Mouse (Mus musculus) ovary, adult 18-20 months (tissue): ENCODE results near the gene Cdk5rap3.

Experiments
- DNase-seq: peaks from one replicate; pipeline ENCODE4 v3.0.0; 2022; ENCODE audit warnings: low spot score, mixed read lengths

Cdk5rap3 gene

DNA sequence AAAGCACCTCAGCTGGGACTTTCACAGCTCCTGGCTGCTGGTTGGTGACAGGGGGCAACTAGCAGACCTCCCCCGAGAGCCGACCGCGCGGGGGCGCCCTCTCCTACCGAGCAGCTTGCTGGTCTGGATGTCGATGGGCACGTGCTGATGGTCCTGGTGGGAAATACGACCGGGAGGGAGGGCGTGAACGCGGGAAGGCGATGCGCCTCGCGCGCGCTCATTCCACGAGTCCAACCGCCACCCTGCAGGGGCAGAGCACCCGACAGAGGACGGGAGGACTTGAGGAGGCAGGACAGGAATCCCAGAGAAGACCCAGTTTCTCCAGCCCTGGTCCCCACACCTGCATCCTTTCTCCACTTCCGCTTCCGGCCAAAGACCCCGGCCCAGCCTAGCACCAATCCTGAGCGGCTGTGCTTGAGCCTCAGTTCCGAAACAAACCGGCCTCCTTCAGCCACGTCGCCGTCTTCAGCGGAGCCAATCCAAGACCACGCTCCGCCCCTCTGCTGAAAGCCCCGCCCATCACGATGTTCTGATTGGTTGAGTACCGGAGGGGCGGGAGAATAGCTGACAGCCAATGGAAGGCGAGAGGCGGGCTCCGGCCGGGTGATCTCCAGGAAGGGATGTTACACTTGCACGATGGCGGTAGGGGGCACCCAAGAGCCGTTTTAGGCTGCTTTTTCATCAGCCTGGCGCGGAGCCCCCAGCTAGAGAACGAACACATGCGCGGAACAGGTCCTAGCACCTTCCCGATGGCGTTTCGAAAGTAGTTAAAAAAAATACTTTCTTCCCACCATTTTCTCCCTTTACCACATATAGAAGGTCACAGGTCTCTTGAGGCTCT lies at the start of gene Cdk5rap3:
Gene Cdk5rap3, minus strand, starts transcription at position 453 of the 841 bp plus-strand sequence.
- DNase-seq, result peak; percentile 98

GRCm38 (mm10) chr11:96963580-96963979 lies 47.3 kb upstream of the Cdk5rap3 start:
- DNase-seq, result peak; percentile 79

GRCm38 (mm10) chr11:96957061-96957805 lies 40.9 kb upstream of the Cdk5rap3 start:
- no peak for DNase-seq

GRCm38 (mm10) chr11:96956009-96956724 lies 39.9 kb upstream of the Cdk5rap3 start:
- no peak for DNase-seq

DNA sequence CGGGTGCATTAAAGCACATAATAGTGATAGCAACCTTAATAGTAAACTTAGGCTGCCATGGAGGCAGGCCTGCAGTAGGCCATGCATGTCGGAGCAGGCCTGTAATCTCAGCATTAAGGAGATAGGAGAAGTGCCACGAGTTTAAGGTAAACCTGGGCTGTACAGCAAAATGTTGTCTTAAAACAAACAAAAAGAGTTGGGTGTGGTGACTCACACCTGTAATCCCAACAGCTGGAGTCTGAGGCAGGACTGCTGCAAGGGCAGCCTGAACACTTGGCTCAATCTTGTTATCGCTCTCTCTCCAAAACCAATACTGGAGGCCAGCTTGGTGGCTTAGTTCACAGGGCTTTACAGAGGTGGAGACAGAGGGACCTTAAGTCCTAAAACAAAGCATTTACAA lies 38.8 kb upstream of the Cdk5rap3 start:
- no peak for DNase-seq

- DNase-seq, result no peak
Observed at GRCm38 (mm10) chr11:96952896-96953295, 36.6 kb upstream of the Cdk5rap3 start.

- no peak for DNase-seq
Observed at GRCm38 (mm10) chr11:96952426-96952825, 36.1 kb upstream of the Cdk5rap3 start.

DNA sequence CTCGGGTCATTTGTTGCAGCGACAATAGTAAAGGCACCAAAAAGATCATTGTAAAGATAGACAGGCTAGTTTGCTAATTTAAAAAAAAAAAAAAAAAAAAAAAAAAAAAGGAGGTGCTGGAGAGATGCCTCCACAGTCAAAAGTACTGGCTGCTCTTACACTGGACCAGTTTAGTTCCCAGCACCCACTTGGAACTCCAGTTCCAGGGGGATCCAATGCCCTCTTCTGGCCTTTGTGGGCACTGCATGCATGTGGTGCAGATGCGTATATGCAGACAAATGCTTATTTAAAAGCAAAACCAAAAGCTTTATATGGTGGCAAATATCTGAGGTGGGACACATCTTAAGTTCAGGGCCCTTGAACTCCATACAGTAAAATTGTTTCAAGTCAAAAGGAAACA lies 34.5 kb upstream of the Cdk5rap3 start:
- no peak for DNase-seq

DNA sequence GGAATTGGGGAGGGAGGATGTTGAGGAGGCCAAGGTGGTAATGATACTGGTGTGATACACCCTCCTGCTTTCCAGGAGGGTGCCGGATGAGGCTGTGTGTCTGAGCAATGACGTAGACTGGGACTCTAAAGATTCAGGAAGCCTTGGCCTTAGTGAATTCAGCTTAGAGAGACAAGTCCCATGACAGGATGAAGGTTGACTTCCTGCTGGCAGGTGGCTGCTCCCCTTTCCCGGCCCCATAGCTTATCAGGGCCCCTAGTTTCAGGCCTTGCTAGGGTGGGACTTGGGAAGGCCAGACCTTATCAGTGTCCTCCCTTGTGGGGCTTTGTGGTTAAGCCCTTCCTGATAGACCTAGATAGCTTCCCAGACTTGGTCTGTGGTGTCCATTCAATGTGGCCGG lies 31.6 kb upstream of the Cdk5rap3 start:
- DNase-seq, result no peak

- DNase-seq, result no peak
Observed at GRCm38 (mm10) chr11:96946498-96946897, 30.2 kb upstream of the Cdk5rap3 start.

- no peak for DNase-seq
Observed at GRCm38 (mm10) chr11:96944844-96945580, 28.7 kb upstream of the Cdk5rap3 start.

DNA sequence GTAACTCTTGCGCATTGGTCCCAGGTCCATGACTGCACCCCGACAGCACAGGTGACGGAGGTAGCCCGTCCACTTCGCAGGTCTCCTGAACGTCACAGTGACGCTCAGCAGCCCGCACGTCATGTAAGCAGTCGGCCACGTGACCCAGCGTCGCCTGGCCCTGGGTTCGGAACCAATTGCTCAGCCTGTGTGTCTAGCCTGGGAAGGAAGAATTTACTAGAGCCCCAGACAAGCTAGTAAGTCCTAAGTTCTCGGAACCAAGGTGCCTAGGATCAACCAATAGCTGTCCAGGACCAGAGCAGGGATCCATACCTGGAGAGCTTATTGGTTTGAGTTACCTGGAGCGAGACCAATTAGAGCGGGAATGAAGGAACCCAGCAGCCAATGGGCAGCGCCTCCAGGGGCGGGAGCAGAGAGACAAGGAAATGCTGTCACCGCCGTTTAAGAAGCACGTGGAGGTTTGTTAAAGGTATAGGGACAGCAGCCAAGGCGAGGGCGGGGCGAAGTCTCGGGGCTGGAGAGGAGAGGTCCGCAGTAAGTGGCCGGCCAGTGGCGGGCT lies 27.5 kb upstream of the Cdk5rap3 start, which contains the start of gene Pnpo:
Gene Pnpo, minus strand, starts transcription at position 241 of the 559 bp plus-strand sequence.
- peak; percentile 91 for DNase-seq

DNA sequence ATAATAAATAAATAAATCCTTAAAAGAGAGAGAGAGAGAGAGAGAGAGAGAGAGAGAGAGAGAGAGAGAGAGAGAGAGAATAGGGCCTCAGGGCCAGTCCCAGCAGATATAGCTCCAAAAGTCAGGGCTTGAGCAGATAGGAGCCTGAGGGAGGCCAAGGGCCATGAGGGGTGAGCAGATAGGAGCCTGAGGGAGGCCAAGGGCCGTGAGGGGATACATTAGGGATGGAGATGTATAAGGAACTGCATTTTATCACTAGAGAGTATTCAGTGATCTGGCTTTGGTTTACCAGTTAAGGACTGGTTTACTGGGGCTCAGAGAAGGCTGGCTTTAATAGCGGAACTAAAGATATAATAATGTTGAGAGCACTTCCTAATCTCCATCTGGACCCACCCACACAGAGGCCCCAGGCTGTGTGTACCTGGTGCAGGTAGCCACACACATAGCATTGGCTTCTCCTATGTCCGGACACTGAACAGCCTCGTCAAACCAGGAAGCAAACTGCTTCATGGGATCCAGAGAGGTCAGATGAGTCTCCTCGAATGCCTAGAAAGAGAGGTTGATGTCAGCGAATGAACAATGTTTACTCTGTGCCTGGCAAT lies 25.8 kb upstream of the Cdk5rap3 start:
- DNase-seq, result no peak

GRCm38 (mm10) chr11:96940578-96941465 lies 24.5 kb upstream of the Cdk5rap3 start:
- no peak for DNase-seq

- DNase-seq, result peak; percentile 61
Observed at GRCm38 (mm10) chr11:96938426-96938800, 22.1 kb upstream of the Cdk5rap3 start.

GRCm38 (mm10) chr11:96937549-96938425 lies 21.5 kb upstream of the Cdk5rap3 start:
- DNase-seq, result peak; percentile 82

DNA sequence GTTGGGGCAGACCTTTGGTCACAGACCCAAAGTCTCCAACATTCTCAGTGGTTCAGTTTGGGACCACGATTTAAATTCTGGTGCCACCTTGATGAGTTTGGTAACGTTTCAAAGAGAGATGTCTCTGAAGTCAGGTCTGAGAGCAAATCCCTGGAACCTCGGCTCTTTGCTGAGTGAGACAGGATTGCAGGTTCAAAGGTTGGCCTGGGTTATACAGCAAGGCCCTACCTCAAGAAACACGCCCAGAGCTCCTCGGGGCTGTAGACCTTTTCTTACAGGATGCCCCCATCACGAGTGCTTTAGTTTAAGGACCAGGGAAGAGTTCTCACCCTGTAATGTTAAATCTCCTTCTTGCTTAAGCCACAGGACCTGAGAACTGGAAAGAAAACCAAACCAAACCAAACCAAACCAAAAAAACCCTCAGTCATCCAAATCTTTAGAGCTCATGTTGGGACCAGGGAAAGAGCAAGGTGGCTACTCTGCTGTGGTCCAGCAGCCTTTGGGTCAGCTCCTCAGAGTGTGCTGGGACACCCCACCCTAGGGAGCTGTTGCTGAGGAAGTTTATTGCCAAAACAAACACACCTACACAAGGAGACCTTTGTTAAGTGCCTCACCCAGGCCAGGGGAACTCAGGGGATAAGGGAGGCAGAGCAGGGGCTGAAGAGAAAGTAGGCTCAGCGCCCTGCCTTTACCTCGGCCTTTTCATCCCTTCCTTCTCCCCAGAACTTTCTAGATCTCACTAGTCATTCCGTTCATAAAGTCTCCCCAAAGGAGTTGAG lies 19.8 kb upstream of the Cdk5rap3 start:
- DNase-seq, result no peak

GRCm38 (mm10) chr11:96934921-96935356 lies 18.6 kb upstream of the Cdk5rap3 start:
- peak; percentile 90 for DNase-seq
